Mouse (Mus musculus) lung, embryonic 14.5 days (tissue): Measurements from ENCODE around the gene Cmpk1. TPM values are rescaled to one million over a fixed set of nuclear protein-coding genes. Genes with fewer than 3 reads are reported as not detected.
A peak's percentile ranks its signal among the peaks of the same experiment; 100 is the strongest.

Experiments
- ATAC-seq: fragments of 200-750 bp; cut with Nextera tagmentation; 2 replicates; pipeline ENCODE4 v1.8.0; 2017; ENCODE audit warnings: mild to moderate bottlenecking, moderate TSS enrichment, moderate library complexity; ENCODE audit not compliant: insufficient read depth
- DNase-seq: peaks from one replicate; pipeline ENCODE4 v3.0.0-alpha.2; 2015
- H3K27ac ChIP-seq: fragments of 300-500 bp; sonication (generic); 2 replicates; pipeline ENCODE4 v1.5.1; 2014; ENCODE audit warnings: low read depth, mild to moderate bottlenecking, moderate library complexity
- H3K27me3 ChIP-seq: fragments of 300-500 bp; sonication (generic); 2 replicates; pipeline ENCODE4 v1.6.1; 2014; ENCODE audit warnings: low read length, control low read depth; ENCODE audit not compliant: insufficient read depth
- H3K36me3 ChIP-seq: fragments of 300-500 bp; sonication (generic); 2 replicates; pipeline ENCODE4 v1.6.1; 2014; ENCODE audit warnings: control low read depth; ENCODE audit not compliant: insufficient read depth
- H3K4me1 ChIP-seq: fragments of 300-500 bp; sonication (generic); 2 replicates; pipeline ENCODE4 v1.6.1; 2014; ENCODE audit warnings: antibody characterized with exemption, control low read depth; ENCODE audit not compliant: insufficient read depth
- H3K4me2 ChIP-seq: fragments of 300-500 bp; sonication (generic); 2 replicates; pipeline ENCODE4 v1.6.1; 2014; ENCODE audit warnings: mild to moderate bottlenecking
- H3K4me3 ChIP-seq: fragments of 300-500 bp; sonication (generic); 2 replicates; pipeline ENCODE4 v1.5.1; 2014; ENCODE audit warnings: low read depth, low read length
- H3K9ac ChIP-seq: fragments of 300-500 bp; sonication (generic); 2 replicates; pipeline ENCODE4 v1.6.1; 2014
- H3K9me3 ChIP-seq: fragments of 300-500 bp; sonication (generic); 2 replicates; pipeline ENCODE4 v1.6.1; 2016; ENCODE audit warnings: low read depth, low read length, control low read depth
- CTCF ChIP-seq: IDR thresholded peaks from 2 replicates; pipeline ENCODE4 v1.5.1; 2016; ENCODE audit warnings: antibody characterized with exemption, low read depth
- WGBS: fragments of 180-500 bp; shearing (Covaris S2); extraction: QIAGEN DNeasy Blood & Tissue Kit; methylation state at CpG from one replicate; pipeline ENCODE4 v1.1.7; 2014; 5-methylcytosine and 5-hydroxymethylcytosine counted together
- polyA plus RNA-seq: library from polyadenylated mRNA; unstranded; fragments of >200 nt; fragmentation: Nextera tagmentation; extraction: Ambion mirVana; gene quantifications from 2 replicates; pipeline ENCODE4 v1.2.1, GENCODE M21; 2014

Cmpk1 gene
- polyA plus RNA-seq, 1 experiment from 2014 or later: 99.8 TPM

- DNase-seq (no peak), ATAC-seq (no peak)
- Histone ChIP-seq H3K9ac (no peak overlapping the region), H3K36me3 (no peaks in the 10 kb centered on the region), H3K4me1 (no peaks in the 10 kb centered on the region), H3K27me3 (no peaks in the 10 kb centered on the region), H3K27ac (no peak overlapping the region), H3K4me2 (no peak overlapping the region), H3K4me3 (no peak overlapping the region), H3K9me3 (no peaks in the 10 kb centered on the region)
- WGBS: 85% methylated on average over 4 of the region's 4 CpGs
- no peak for TF ChIP-seq CTCF
These were observed 40.6 kb downstream of the Cmpk1 start for GRCm38 (mm10) chr4:114946416-114946815.

GRCm38 (mm10) chr4:114945021-114945420, 42.0 kb downstream of the Cmpk1 start:
- Histone ChIP-seq H3K4me1 (no peaks in the 10 kb centered on the region), H3K4me3 (no peak overlapping the region), H3K27me3 (no peaks in the 10 kb centered on the region), H3K27ac (no peak overlapping the region), H3K4me2 (no peak overlapping the region), H3K9me3 (no peaks in the 10 kb centered on the region), H3K36me3 (no peaks in the 10 kb centered on the region), H3K9ac (no peak overlapping the region)
- no peak for ATAC-seq
- no peak for TF ChIP-seq CTCF
- 33% methylated on average over 5 of the region's 5 CpGs for WGBS
- peak; percentile 38 for DNase-seq

- no peak for TF ChIP-seq CTCF
- DNase-seq (no peak), ATAC-seq (no peak)
- no peak overlapping the region for H3K4me2 ChIP-seq
- H3K9ac ChIP-seq: no peak overlapping the region
- no peaks in the 10 kb centered on the region for H3K36me3 ChIP-seq
- H3K4me1 ChIP-seq: no peaks in the 10 kb centered on the region
- H3K4me3 ChIP-seq: no peak overlapping the region
- no peak overlapping the region for H3K27ac ChIP-seq
- 72% methylated on average over 8 of the region's 8 CpGs for WGBS
- H3K9me3 ChIP-seq: no peaks in the 10 kb centered on the region
- H3K27me3 ChIP-seq: no peaks in the 10 kb centered on the region
These were observed 44.5 kb downstream of the Cmpk1 start for GRCm38 (mm10) chr4:114942583-114942982.

GRCm38 (mm10) chr4:114942112-114942511, 44.9 kb downstream of the Cmpk1 start:
- Histone ChIP-seq H3K9ac (no peak overlapping the region), H3K4me1 (no peaks in the 10 kb centered on the region), H3K9me3 (no peaks in the 10 kb centered on the region), H3K4me2 (no peak overlapping the region), H3K4me3 (no peak overlapping the region), H3K27ac (no peak overlapping the region), H3K27me3 (no peaks in the 10 kb centered on the region), H3K36me3 (no peaks in the 10 kb centered on the region)
- DNase-seq (no peak), ATAC-seq (no peak)
- TF ChIP-seq CTCF: no peak
- 49% methylated on average over 4 of the region's 4 CpGs for whole genome bisulfite sequencing

- no peak for TF ChIP-seq CTCF
- 85% methylated on average over 4 of the region's 4 CpGs for WGBS
- Histone ChIP-seq H3K4me3 (no peak overlapping the region), H3K4me1 (no peaks in the 10 kb centered on the region), H3K27ac (no peak overlapping the region), H3K36me3 (no peaks in the 10 kb centered on the region), H3K4me2 (no peak overlapping the region), H3K9ac (no peak overlapping the region), H3K27me3 (no peaks in the 10 kb centered on the region), H3K9me3 (no peaks in the 10 kb centered on the region)
- no peak for ATAC-seq
- DNase-seq: no peak
These were observed 45.7 kb downstream of the Cmpk1 start for GRCm38 (mm10) chr4:114941311-114941710.

GRCm38 (mm10) chr4:114938248-114938647, 48.8 kb downstream of the Cmpk1 start:
- no peaks in the 10 kb centered on the region for H3K9me3 ChIP-seq
- 35% methylated on average over 3 of the region's 3 CpGs for WGBS
- no peak for DNase-seq

GRCm38 (mm10) chr4:114937459-114938047, 49.5 kb downstream of the Cmpk1 start:
- H3K4me1 ChIP-seq: no peaks in the 10 kb centered on the region
- TF ChIP-seq CTCF: no peak
- no peaks in the 10 kb centered on the region for H3K27me3 ChIP-seq
- ATAC-seq: no peak
- H3K27ac ChIP-seq: no peak overlapping the region
- H3K36me3 ChIP-seq: no peaks in the 10 kb centered on the region
- no peak for DNase-seq
- 67% methylated on average over 4 of the region's 4 CpGs for WGBS
- H3K4me2 ChIP-seq: no peak overlapping the region
- no peak overlapping the region for H3K9ac ChIP-seq
- no peaks in the 10 kb centered on the region for H3K9me3 ChIP-seq
- H3K4me3 ChIP-seq: no peak overlapping the region

More at GRCm38 (mm10) chr4:114938248-114938647, 48.8 kb downstream of the Cmpk1 start:
- no peak for TF ChIP-seq CTCF
- ATAC-seq: no peak
- Histone ChIP-seq H3K27me3 (no peaks in the 10 kb centered on the region), H3K9ac (no peak overlapping the region), H3K4me1 (no peaks in the 10 kb centered on the region), H3K4me3 (no peak overlapping the region), H3K4me2 (no peak overlapping the region), H3K36me3 (no peaks in the 10 kb centered on the region), H3K27ac (no peak overlapping the region)
